Mouse (Mus musculus) myocyte (in vitro differentiated cells): ENCODE results near the gene Itpkc. TPM values are rescaled to one million over a fixed set of nuclear protein-coding genes. Genes with fewer than 3 reads are reported as not detected.

ENCODE experiments used
- H3K27me3 ChIP-seq: one replicate; pipeline ENCODE4 v1.6.1; 2011; ENCODE audit not compliant: control insufficient read depth, insufficient read depth, insufficient read length
- H3K36me3 ChIP-seq: one replicate; pipeline ENCODE4 v1.6.1; 2011; ENCODE audit not compliant: control insufficient read depth, insufficient read depth
- H3K4me2 ChIP-seq: one replicate; pipeline ENCODE4 v1.6.1; 2011; ENCODE audit warnings: low read depth, control low read depth
- H3K4me3 ChIP-seq: one replicate; pipeline ENCODE4 v1.5.1; 2011; ENCODE audit warnings: mild to moderate bottlenecking, control low read depth, moderate library complexity
- H3K79me2 ChIP-seq: one replicate; pipeline ENCODE4 v1.6.1; 2011; ENCODE audit not compliant: control insufficient read depth, insufficient read depth
- H3ac ChIP-seq: one replicate; pipeline ENCODE4 v1.6.1; 2011; ENCODE audit not compliant: control insufficient read depth, insufficient read length
- CEBPB ChIP-seq: IDR thresholded peaks from 2 replicates; pipeline ENCODE4 v1.6.1; 2011; ENCODE audit warnings: mild to moderate bottlenecking, moderate library complexity; ENCODE audit not compliant: poor library complexity, insufficient read depth, severe bottlenecking
- E2F4 ChIP-seq: IDR thresholded peaks from one replicate; pipeline ENCODE4 v1.6.1; 2011; ENCODE audit warnings: mild to moderate bottlenecking, control low read depth, moderate library complexity; ENCODE audit not compliant: insufficient read depth
- MAX ChIP-seq: IDR thresholded peaks from one replicate; pipeline ENCODE4 v1.6.1; 2011; ENCODE audit warnings: low read depth, mild to moderate bottlenecking, control low read depth
- MYOD1 ChIP-seq, 3 experiments: IDR thresholded peaks; one replicate each; pipeline ENCODE4 v1.6.1; 2011; ENCODE audit warnings: control low read depth in 2 of 3, low read depth in 2 of 3, mild to moderate bottlenecking in 2 of 3, moderate library complexity in 1 of 3; ENCODE audit not compliant: insufficient read length in 2 of 3, control insufficient read depth in 1 of 3
- MYOG ChIP-seq, 3 experiments: IDR thresholded peaks; one replicate each; pipeline ENCODE4 v1.6.1; 2011; ENCODE audit warnings: control low read depth in 2 of 3, low read depth in 2 of 3, mild to moderate bottlenecking in 2 of 3; ENCODE audit not compliant: insufficient read length in 2 of 3, control insufficient read depth in 1 of 3, insufficient read depth in 1 of 3
- POLR2A ChIP-seq: IDR thresholded peaks from one replicate; pipeline ENCODE4 v1.6.1; 2011; ENCODE audit warnings: low read depth, mild to moderate bottlenecking, control low read depth, moderate library complexity; ENCODE audit not compliant: insufficient read length
- POLR2AphosphoS2 ChIP-seq: IDR thresholded peaks from one replicate; pipeline ENCODE4 v1.6.1; 2011; ENCODE audit warnings: low read depth, control low read depth; ENCODE audit not compliant: insufficient read length
- REST ChIP-seq: IDR thresholded peaks from one replicate; pipeline ENCODE4 v1.6.1; 2011; ENCODE audit warnings: mild to moderate bottlenecking, control low read depth, moderate library complexity; ENCODE audit not compliant: insufficient read depth, insufficient read length
- SRF ChIP-seq: IDR thresholded peaks from one replicate; pipeline ENCODE4 v1.6.1; 2011; ENCODE audit warnings: low read depth; ENCODE audit not compliant: control insufficient read depth, insufficient read length
- TCF12 ChIP-seq: IDR thresholded peaks from one replicate; pipeline ENCODE4 v1.6.1; 2011; ENCODE audit warnings: mild to moderate bottlenecking, control low read depth; ENCODE audit not compliant: poor library complexity, insufficient read depth, severe bottlenecking
- TCF3 ChIP-seq: IDR thresholded peaks from one replicate; pipeline ENCODE4 v1.6.1; 2011; ENCODE audit warnings: low read depth, control low read depth; ENCODE audit not compliant: insufficient read length
- USF1 ChIP-seq: IDR thresholded peaks from one replicate; pipeline ENCODE4 v1.6.1; 2011; ENCODE audit warnings: low read depth, mild to moderate bottlenecking, control low read depth, moderate library complexity
- polyA plus RNA-seq: library from polyadenylated mRNA; unstranded; fragments of >200 nt; fragmentation: generic; extraction: Trizol; gene quantifications from one replicate; pipeline ENCODE4 v1.2.1, GENCODE M21; 2012; ENCODE audit warnings: missing spikeins

The Itpkc gene
- polyA plus RNA-seq, 1 experiment = 7.1 TPM

DNA sequence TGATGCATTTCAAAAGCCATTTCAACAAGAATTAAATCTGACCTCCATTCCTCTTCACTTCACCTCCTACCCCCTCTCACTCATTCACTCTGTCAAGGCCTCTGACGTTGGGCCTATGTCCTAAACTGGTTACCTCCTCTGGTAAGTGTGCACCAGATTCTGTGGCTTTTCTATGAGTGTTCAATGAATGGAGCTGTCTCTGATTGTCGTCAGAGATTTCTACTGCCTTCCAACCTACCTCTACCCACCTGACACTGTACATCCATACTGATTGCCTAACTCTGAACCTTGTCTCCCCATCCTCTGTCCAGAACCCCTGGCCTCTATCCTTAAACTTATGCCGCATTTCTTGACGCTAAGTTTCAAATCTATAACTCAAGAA is 50.5 kb downstream of the Itpkc start:
- Histone ChIP-seq H3K4me3 (peak overlapping the region; percentile 42), H3K79me2 (peaks cover 7% of the 10 kb centered on the region), H3ac (no peak overlapping the region), H3K36me3 (peaks cover 5% of the 10 kb centered on the region), H3K27me3 (no peaks in the 10 kb centered on the region), H3K4me2 (peak overlapping the region; percentile 82)
- no peak for TF ChIP-seq POLR2AphosphoS2
- TF ChIP-seq MYOD1 (IDR thresholded peaks at IDR 0.05; ENCODE audit: control insufficient read depth in 1 of 3, insufficient read length in 2 of 3, low read depth in 2 of 3) = no peak
- no peak for TF ChIP-seq USF1
- TF ChIP-seq SRF = no peak
- TF ChIP-seq MYOG (IDR thresholded peaks at IDR 0.05; ENCODE audit: control insufficient read depth in 1 of 3, insufficient read depth in 1 of 3, insufficient read length in 2 of 3, low read depth in 2 of 3) = no peak
- no peak for TF ChIP-seq CEBPB
- no peak for TF ChIP-seq REST
- TF ChIP-seq TCF12 = no peak
- TF ChIP-seq MAX = no peak
- no peak for TF ChIP-seq TCF3
- no peak for TF ChIP-seq E2F4
- TF ChIP-seq POLR2A = no peak

GRCm38 (mm10) chr7:27174896-27175295 is 53.6 kb downstream of the Itpkc start:
- Histone ChIP-seq H3K79me2 (peaks cover 7% of the 10 kb centered on the region), H3ac (no peak overlapping the region), H3K27me3 (no peaks in the 10 kb centered on the region), H3K4me2 (no peak overlapping the region), H3K36me3 (peaks cover 5% of the 10 kb centered on the region), H3K4me3 (no peak overlapping the region)
- no peak for TF ChIP-seq MYOD1 (IDR thresholded peaks at IDR 0.05; ENCODE audit: control insufficient read depth in 1 of 3, insufficient read length in 2 of 3, low read depth in 2 of 3)
- TF ChIP-seq CEBPB = no peak
- no peak for TF ChIP-seq MAX
- TF ChIP-seq REST = no peak
- TF ChIP-seq E2F4 = no peak
- no peak for TF ChIP-seq SRF
- TF ChIP-seq TCF3 = no peak
- no peak for TF ChIP-seq MYOG (IDR thresholded peaks at IDR 0.05; ENCODE audit: control insufficient read depth in 1 of 3, insufficient read depth in 1 of 3, insufficient read length in 2 of 3, low read depth in 2 of 3)
- no peak for TF ChIP-seq POLR2AphosphoS2
- no peak for TF ChIP-seq USF1

DNA sequence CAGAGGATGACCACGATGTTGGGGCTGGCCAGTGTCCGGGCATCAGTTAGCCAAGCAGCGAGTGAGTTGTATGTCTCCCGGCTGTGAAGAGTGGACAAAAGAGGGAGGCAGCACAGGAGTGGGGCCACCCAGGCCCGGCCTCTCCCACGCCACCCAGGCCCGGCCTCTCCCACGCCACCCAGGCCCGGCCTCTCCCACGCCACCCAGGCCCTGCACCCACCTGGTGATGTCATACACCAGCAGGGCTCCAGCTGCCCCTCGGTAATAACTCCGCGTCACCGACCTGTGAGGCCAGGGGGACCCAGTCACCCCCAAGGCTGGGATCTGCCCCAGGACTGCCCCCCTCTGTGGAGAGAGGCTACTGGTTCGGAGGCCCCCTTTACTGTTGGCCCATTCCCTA is 54.0 kb downstream of the Itpkc start:
- no peak overlapping the region for H3K4me3 ChIP-seq
- no peaks in the 10 kb centered on the region for H3K27me3 ChIP-seq
- H3K79me2 ChIP-seq = peaks cover 7% of the 10 kb centered on the region
- H3ac ChIP-seq = no peak overlapping the region
- peaks cover 5% of the 10 kb centered on the region for H3K36me3 ChIP-seq
- H3K4me2 ChIP-seq = no peak overlapping the region
- no peak for TF ChIP-seq TCF12
- TF ChIP-seq CEBPB = no peak
- TF ChIP-seq MAX = no peak
- TF ChIP-seq SRF = no peak
- no peak for TF ChIP-seq POLR2A
- no peak for TF ChIP-seq MYOG (IDR thresholded peaks at IDR 0.05; ENCODE audit: control insufficient read depth in 1 of 3, insufficient read depth in 1 of 3, insufficient read length in 2 of 3, low read depth in 2 of 3)
- TF ChIP-seq USF1 = no peak
- no peak for TF ChIP-seq E2F4
- no peak for TF ChIP-seq TCF3
- TF ChIP-seq MYOD1 (IDR thresholded peaks at IDR 0.05; ENCODE audit: control insufficient read depth in 1 of 3, insufficient read length in 2 of 3, low read depth in 2 of 3) = no peak
- TF ChIP-seq REST = no peak
- TF ChIP-seq POLR2AphosphoS2 = no peak

- Histone ChIP-seq H3K4me3 (no peak overlapping the region), H3K79me2 (peaks cover 2% of the 10 kb centered on the region), H3ac (no peak overlapping the region), H3K36me3 (peaks cover 5% of the 10 kb centered on the region), H3K27me3 (no peaks in the 10 kb centered on the region), H3K4me2 (no peak overlapping the region)
- no peak for TF ChIP-seq USF1
- no peak for TF ChIP-seq REST
- TF ChIP-seq POLR2AphosphoS2 = no peak
- no peak for TF ChIP-seq CEBPB
- no peak for TF ChIP-seq SRF
- no peak for TF ChIP-seq E2F4
- no peak for TF ChIP-seq POLR2A
- no peak for TF ChIP-seq MAX
- no peak for TF ChIP-seq TCF3
- no peak for TF ChIP-seq TCF12
- no peak for TF ChIP-seq MYOG (IDR thresholded peaks at IDR 0.05; ENCODE audit: control insufficient read depth in 1 of 3, insufficient read depth in 1 of 3, insufficient read length in 2 of 3, low read depth in 2 of 3)
Observed at GRCm38 (mm10) chr7:27170981-27171380, 57.5 kb downstream of the Itpkc start.

GRCm38 (mm10) chr7:27168371-27168770 is 60.1 kb downstream of the Itpkc start:
- H3ac ChIP-seq = no peak overlapping the region
- TF ChIP-seq TCF12 (no peak), TCF3 (no peak)
- H3K79me2 ChIP-seq = peaks cover 12% of the 10 kb centered on the region
- no peaks in the 10 kb centered on the region for H3K36me3 ChIP-seq
- no peaks in the 10 kb centered on the region for H3K27me3 ChIP-seq
- H3K4me3 ChIP-seq = no peak overlapping the region
- H3K4me2 ChIP-seq = no peak overlapping the region
